Mouse (Mus musculus) intestine, embryonic 14.5 days (tissue): ENCODE measurements around the gene Sec61a2. TPM values are rescaled to one million over a fixed set of nuclear protein-coding genes. Genes with fewer than 3 reads are reported as not detected.

Source experiments
- ATAC-seq: fragments of 200-750 bp; cut with Nextera tagmentation; replicated peaks from 2 replicates; pipeline ENCODE4 v1.8.0; 2017; ENCODE audit warnings: low read depth, moderate number of reproducible peaks, moderate TSS enrichment, moderate library complexity; ENCODE audit not compliant: low FRiP score, low TSS enrichment
- DNase-seq: peaks from one replicate; pipeline ENCODE4 v3.0.0-alpha.2; 2018; ENCODE audit warnings: low spot score
- H3K27ac ChIP-seq: fragments of 300-500 bp; sonication (generic); 2 replicates; pipeline ENCODE4 v1.5.1; 2014; ENCODE audit warnings: low read depth, mild to moderate bottlenecking, control low read depth
- H3K27me3 ChIP-seq: fragments of 300-500 bp; sonication (generic); replicated peaks from 2 replicates; pipeline ENCODE4 v1.6.1; 2014; ENCODE audit warnings: low read length, control low read depth; ENCODE audit not compliant: control insufficient read depth, insufficient read depth
- H3K36me3 ChIP-seq: fragments of 300-500 bp; sonication (generic); 2 replicates; pipeline ENCODE4 v1.6.1; 2014; ENCODE audit warnings: low read length, control low read depth; ENCODE audit not compliant: control insufficient read depth, insufficient read depth
- H3K4me1 ChIP-seq: fragments of 300-500 bp; sonication (generic); replicated peaks from 2 replicates; pipeline ENCODE4 v1.6.1; 2014; ENCODE audit warnings: low read length, control low read depth, mixed read lengths; ENCODE audit not compliant: control insufficient read depth, insufficient read depth
- H3K4me2 ChIP-seq: fragments of 300-500 bp; sonication (generic); 2 replicates; pipeline ENCODE4 v1.6.1; 2014; ENCODE audit warnings: low read length
- H3K4me3 ChIP-seq: fragments of 300-500 bp; sonication (generic); 2 replicates; pipeline ENCODE4 v1.5.1; 2014; ENCODE audit warnings: low read depth, low read length, control low read depth, mixed read lengths
- H3K9ac ChIP-seq: fragments of 300-500 bp; sonication (generic); 2 replicates; pipeline ENCODE4 v1.6.1; 2014; ENCODE audit warnings: mild to moderate bottlenecking, low read length
- H3K9me3 ChIP-seq: fragments of 300-500 bp; sonication (generic); 2 replicates; pipeline ENCODE4 v1.6.1; 2016; ENCODE audit warnings: low read length, control low read depth; ENCODE audit not compliant: control insufficient read depth
- WGBS: fragments of 180-500 bp; shearing (Covaris S2); extraction: QIAGEN DNeasy Blood & Tissue Kit; methylation state at CpG from one replicate; pipeline ENCODE4 v1.1.7; 2014; 5-methylcytosine and 5-hydroxymethylcytosine counted together
- polyA plus RNA-seq: library from polyadenylated mRNA; unstranded; fragments of >200 nt; fragmentation: Nextera tagmentation; extraction: Ambion mirVana; gene quantifications from 2 replicates; pipeline ENCODE4 v1.2.1, GENCODE M21; 2014

The Sec61a2 gene
- polyA plus RNA-seq, 1 experiment from 2014 or later, result 77.9 TPM

DNA sequence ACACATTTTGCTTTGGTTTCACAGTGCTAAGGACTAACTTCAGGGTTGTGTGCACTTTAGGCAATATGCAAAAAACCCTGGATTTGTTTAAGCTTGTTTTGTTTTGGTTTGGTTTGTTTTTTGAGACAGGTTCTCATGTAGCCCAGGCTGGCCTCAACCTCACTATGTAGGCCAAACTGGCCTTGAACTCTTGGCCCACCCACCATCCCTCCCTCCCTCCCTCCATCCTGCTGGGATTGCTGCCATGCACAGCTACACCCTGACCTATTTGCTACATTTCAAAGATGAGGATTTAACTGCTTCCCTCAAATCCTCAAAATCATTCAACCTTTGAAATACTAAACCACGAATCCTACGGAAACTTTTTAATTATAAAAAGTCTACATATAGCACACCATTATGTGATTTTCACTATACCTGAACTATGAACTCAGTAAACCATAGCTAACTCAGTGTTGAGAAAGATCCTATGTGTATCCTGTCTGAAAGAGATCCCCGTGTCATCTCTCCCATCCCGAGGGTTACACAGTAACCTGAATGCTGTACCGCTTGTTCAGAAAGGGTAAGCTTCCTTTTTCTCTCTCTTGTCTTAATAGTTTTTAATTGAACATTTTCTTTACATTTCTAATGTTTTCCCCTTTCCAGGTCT is 69.8 kb downstream of the Sec61a2 start:
- Histone ChIP-seq H3K4me1 (no peaks in the 10 kb centered on the region), H3K4me2 (no peak overlapping the region), H3K9me3 (no peaks in the 10 kb centered on the region), H3K9ac (no peak overlapping the region), H3K27me3 (no peaks in the 10 kb centered on the region), H3K27ac (no peak overlapping the region), H3K36me3 (peaks cover 50% of the 10 kb centered on the region), H3K4me3 (no peak overlapping the region)
- 96% methylated on average over 5 of the region's 5 CpGs for WGBS
- ATAC-seq (no peak), DNase-seq (no peak)

DNA sequence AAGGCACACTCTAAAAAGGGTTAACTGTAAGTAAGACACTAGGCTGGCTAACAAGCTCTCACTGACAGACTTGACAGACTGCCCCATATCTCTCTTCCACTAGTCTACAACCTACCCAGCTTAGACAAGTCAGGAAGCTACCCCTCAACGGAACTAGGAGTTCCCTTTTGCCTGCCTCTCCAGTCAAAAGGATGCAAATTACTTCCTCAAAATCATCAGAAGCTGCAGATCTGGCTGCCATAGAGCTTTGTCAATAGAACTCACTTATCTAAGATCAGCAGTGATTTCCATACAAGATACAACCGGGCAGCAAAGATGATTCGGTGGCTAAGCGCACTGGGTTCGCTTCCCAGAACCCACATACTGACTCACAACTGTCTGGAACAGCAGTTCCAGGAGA is 70.5 kb downstream of the Sec61a2 start:
- no peak overlapping the region for H3K9ac ChIP-seq
- ATAC-seq, result no peak
- H3K4me1 ChIP-seq, result no peaks in the 10 kb centered on the region
- H3K9me3 ChIP-seq, result no peaks in the 10 kb centered on the region
- H3K27ac ChIP-seq, result no peak overlapping the region
- DNase-seq, result no peak
- H3K36me3 ChIP-seq, result peaks cover 51% of the 10 kb centered on the region
- no peak overlapping the region for H3K4me3 ChIP-seq
- 79% methylated on average over 5 of the region's 5 CpGs for WGBS
- no peak overlapping the region for H3K4me2 ChIP-seq
- no peaks in the 10 kb centered on the region for H3K27me3 ChIP-seq

DNA sequence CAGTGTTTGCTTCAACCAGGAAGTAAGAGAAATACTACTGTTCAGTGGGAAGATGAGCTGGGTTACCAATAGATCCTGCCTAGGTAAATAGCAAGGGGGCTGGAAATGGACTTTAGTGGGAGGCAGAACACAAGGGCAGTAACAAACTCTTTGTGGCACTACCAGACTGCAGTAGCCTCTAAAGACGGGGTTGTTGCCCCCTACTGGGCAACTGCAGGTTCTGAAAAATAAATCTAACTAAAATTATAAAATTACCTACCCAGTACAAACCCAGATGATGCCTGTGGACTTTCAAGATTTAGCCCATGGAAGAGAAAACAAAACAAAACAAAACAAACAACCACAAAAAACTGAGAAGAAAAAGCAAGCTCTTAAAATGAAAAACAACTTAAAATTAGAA is 71.0 kb downstream of the Sec61a2 start:
- H3K36me3 ChIP-seq, result peaks cover 56% of the 10 kb centered on the region
- H3K9ac ChIP-seq, result no peak overlapping the region
- no peaks in the 10 kb centered on the region for H3K9me3 ChIP-seq
- no peak overlapping the region for H3K27ac ChIP-seq
- no peak overlapping the region for H3K4me3 ChIP-seq
- no peaks in the 10 kb centered on the region for H3K4me1 ChIP-seq
- H3K27me3 ChIP-seq, result no peaks in the 10 kb centered on the region
- ATAC-seq (no peak), DNase-seq (peak; percentile 48)
- 23% methylated on average over 1 of the region's 1 CpGs for WGBS
- H3K4me2 ChIP-seq, result no peak overlapping the region

DNA sequence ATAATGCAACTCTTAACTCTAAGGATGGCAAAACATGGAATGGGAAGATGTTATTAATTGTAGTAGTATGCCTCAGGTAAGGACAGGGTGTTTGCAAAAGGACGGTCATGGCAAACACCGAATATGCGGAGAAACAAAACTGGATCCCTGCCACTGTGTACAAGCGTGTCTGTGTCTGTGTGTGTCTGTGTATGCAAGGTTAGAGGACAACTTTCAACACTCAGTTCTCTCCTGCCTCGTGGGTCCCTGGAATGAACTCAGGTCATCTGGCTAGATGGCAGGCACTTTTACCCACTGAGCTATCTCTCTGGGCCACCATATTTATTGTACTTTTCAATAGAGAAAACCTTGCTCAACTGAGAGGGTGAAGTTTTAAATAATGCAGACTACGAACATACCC is 72.8 kb downstream of the Sec61a2 start:
- Histone ChIP-seq H3K4me1 (no peaks in the 10 kb centered on the region), H3K36me3 (peaks cover 64% of the 10 kb centered on the region), H3K4me3 (no peak overlapping the region), H3K27ac (no peak overlapping the region), H3K27me3 (no peaks in the 10 kb centered on the region), H3K9me3 (no peaks in the 10 kb centered on the region), H3K9ac (no peak overlapping the region), H3K4me2 (no peak overlapping the region)
- 94% methylated on average over 6 of the region's 6 CpGs for WGBS
- ATAC-seq, result no peak
- no peak for DNase-seq

DNA sequence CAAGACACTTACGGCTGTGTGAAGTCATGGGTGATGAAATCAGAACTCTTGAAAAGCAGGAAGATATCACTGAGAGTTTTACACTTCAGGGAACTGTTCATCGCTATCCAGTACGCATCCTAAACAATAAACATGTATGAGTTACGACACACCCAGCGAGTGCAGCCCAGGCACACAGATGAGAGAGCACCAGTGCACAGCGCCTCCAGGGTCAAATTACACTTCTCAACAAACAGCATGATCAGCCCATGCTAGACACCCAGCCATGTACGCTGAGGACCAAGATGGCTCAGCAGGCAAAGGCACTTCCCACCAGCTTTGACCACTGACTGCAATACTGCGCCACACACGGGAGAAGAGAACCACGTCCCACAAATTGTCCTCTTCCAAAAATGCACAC is 74.0 kb downstream of the Sec61a2 start:
- Histone ChIP-seq H3K36me3 (peaks cover 66% of the 10 kb centered on the region), H3K9ac (no peak overlapping the region), H3K4me2 (no peak overlapping the region), H3K4me1 (no peaks in the 10 kb centered on the region), H3K4me3 (no peak overlapping the region), H3K9me3 (no peaks in the 10 kb centered on the region), H3K27ac (no peak overlapping the region), H3K27me3 (no peaks in the 10 kb centered on the region)
- DNase-seq (no peak), ATAC-seq (no peak)
- 82% methylated on average over 10 of the region's 10 CpGs for WGBS

Other genes with a start within 250 kb of the Sec61a2 start
- 20.7 and 21.1 TPM in 2 replicates for gene Camk1d, start 180.9 kb downstream of the Sec61a2 start, polyA plus RNA-seq
- gene Nudt5, start 50.4 kb downstream of the Sec61a2 start, polyA plus RNA-seq, result 70.1 and 72.7 TPM in 2 replicates
- 267 TPM in 2 replicates for gene Cdc123, start 50.3 kb downstream of the Sec61a2 start, polyA plus RNA-seq
- 1.3 TPM in 2 replicates for gene Gm13199, start 32.5 kb downstream of the Sec61a2 start, polyA plus RNA-seq
- gene Dhtkd1, start 47.4 kb upstream of the Sec61a2 start, polyA plus RNA-seq, result 3.6 and 4.7 TPM in 2 replicates
- gene Upf2, start 56.0 kb upstream of the Sec61a2 start, polyA plus RNA-seq, result 11.5 and 13.1 TPM in 2 replicates
- 17.5 and 25.1 TPM in 2 replicates for gene Proser2, start 234.8 kb upstream of the Sec61a2 start, polyA plus RNA-seq